Mouse (Mus musculus) kidney, adult 10 weeks (tissue): Measurements from ENCODE around the gene Mettl15. TPM values are rescaled to one million over a fixed set of nuclear protein-coding genes. Genes with fewer than 3 reads are reported as not detected.

Source experiments
- polyA plus RNA-seq: library from polyadenylated mRNA; stranded (reverse); fragments of 350-450 nt; fragmentation: Illumina TruSeq; extraction: RNeasy Lipid Tissue Mini Kit (QIAGEN cat#74804); gene quantifications from one replicate; pipeline ENCODE4 v1.2.3, GENCODE M21; 2014; ENCODE audit warnings: low read depth, low replicate concordance

Gene Mettl15
- 15.8 TPM for polyA plus RNA-seq

GRCm38 (mm10) chr2:109280600-109281340, at the start of gene Mettl15, which contains the start of gene Kif18a:
TSS of gene Mettl15 (minus strand) at chr2:109280748.
TSS of gene Kif18a (plus strand) at chr2:109280738.

Other genes with a start within 250 kb of the Mettl15 start
- gene Kif18a, start within 50 bp of the Mettl15 start, polyA plus RNA-seq = 2.8 TPM